Mouse (Mus musculus): ENCODE results near the gene Ctu2. TPM values are rescaled to one million over a fixed set of nuclear protein-coding genes. Genes with fewer than 3 reads are reported as not detected.
A peak's percentile ranks its signal among the peaks of the same experiment; 100 is the strongest.

Gene Ctu2
- total RNA-seq, 1 experiment from 2014 or later = 24.1 TPM

- ATAC-seq (ENCODE audit: extremely low read depth, insufficient number of reproducible peaks, low FRiP score, poor library complexity, severe bottlenecking) = peak; percentile 95
Measured at GRCm38 (mm10) chr8:122443262-122444006, 32.5 kb upstream of the Ctu2 start, which contains the start of gene Mvd. Gene Mvd, minus strand, starts transcription at chr8:122443422.

GRCm38 (mm10) chr8:122444058-122444748 is 31.7 kb upstream of the Ctu2 start:
- no peak for ATAC-seq (ENCODE audit: extremely low read depth, insufficient number of reproducible peaks, low FRiP score, poor library complexity, severe bottlenecking)

- no peak for ATAC-seq (ENCODE audit: extremely low read depth, insufficient number of reproducible peaks, low FRiP score, poor library complexity, severe bottlenecking)
Measured at GRCm38 (mm10) chr8:122445203-122445602, 30.7 kb upstream of the Ctu2 start.

GRCm38 (mm10) chr8:122451161-122451703 is 24.7 kb upstream of the Ctu2 start:
- ATAC-seq (ENCODE audit: extremely low read depth, insufficient number of reproducible peaks, low FRiP score, poor library complexity, severe bottlenecking) = no peak

GRCm38 (mm10) chr8:122452154-122452553 is 23.8 kb upstream of the Ctu2 start:
- ATAC-seq (ENCODE audit: extremely low read depth, insufficient number of reproducible peaks, low FRiP score, poor library complexity, severe bottlenecking) = no peak

- no peak for ATAC-seq (ENCODE audit: extremely low read depth, insufficient number of reproducible peaks, low FRiP score, poor library complexity, severe bottlenecking)
Measured at GRCm38 (mm10) chr8:122454409-122454808, 21.5 kb upstream of the Ctu2 start.

- no peak for ATAC-seq (ENCODE audit: extremely low read depth, insufficient number of reproducible peaks, low FRiP score, poor library complexity, severe bottlenecking)
Measured at GRCm38 (mm10) chr8:122457171-122457570, 18.8 kb upstream of the Ctu2 start.

GRCm38 (mm10) chr8:122459218-122459900 is 16.6 kb upstream of the Ctu2 start:
- ATAC-seq (ENCODE audit: extremely low read depth, insufficient number of reproducible peaks, low FRiP score, poor library complexity, severe bottlenecking) = no peak

GRCm38 (mm10) chr8:122459990-122460389 is 16.0 kb upstream of the Ctu2 start:
- ATAC-seq (ENCODE audit: extremely low read depth, insufficient number of reproducible peaks, low FRiP score, poor library complexity, severe bottlenecking) = no peak

- ATAC-seq (ENCODE audit: extremely low read depth, insufficient number of reproducible peaks, low FRiP score, poor library complexity, severe bottlenecking) = no peak
Measured at GRCm38 (mm10) chr8:122460524-122461472, 15.1 kb upstream of the Ctu2 start, which contains the start of gene Snai3. Gene Snai3, minus strand, starts transcription at chr8:122460733.

GRCm38 (mm10) chr8:122461473-122462148 is 14.3 kb upstream of the Ctu2 start:
- ATAC-seq (ENCODE audit: extremely low read depth, insufficient number of reproducible peaks, low FRiP score, poor library complexity, severe bottlenecking) = no peak

GRCm38 (mm10) chr8:122462510-122462909 is 13.4 kb upstream of the Ctu2 start:
- no peak for ATAC-seq (ENCODE audit: extremely low read depth, insufficient number of reproducible peaks, low FRiP score, poor library complexity, severe bottlenecking)

GRCm38 (mm10) chr8:122463651-122464640 is 12.0 kb upstream of the Ctu2 start:
- ATAC-seq (ENCODE audit: extremely low read depth, insufficient number of reproducible peaks, low FRiP score, poor library complexity, severe bottlenecking) = peak; percentile 23; the same call in 1 of the 2 replicates

- ATAC-seq (ENCODE audit: extremely low read depth, insufficient number of reproducible peaks, low FRiP score, poor library complexity, severe bottlenecking) = no peak
Measured at GRCm38 (mm10) chr8:122464985-122465384, 11.0 kb upstream of the Ctu2 start.

GRCm38 (mm10) chr8:122467816-122468215 is 8.1 kb upstream of the Ctu2 start:
- ATAC-seq (ENCODE audit: extremely low read depth, insufficient number of reproducible peaks, low FRiP score, poor library complexity, severe bottlenecking) = no peak

GRCm38 (mm10) chr8:122469407-122469806 is 6.5 kb upstream of the Ctu2 start:
- no peak for ATAC-seq (ENCODE audit: extremely low read depth, insufficient number of reproducible peaks, low FRiP score, poor library complexity, severe bottlenecking)

GRCm38 (mm10) chr8:122469965-122470364 is 6.0 kb upstream of the Ctu2 start:
- no peak for ATAC-seq (ENCODE audit: extremely low read depth, insufficient number of reproducible peaks, low FRiP score, poor library complexity, severe bottlenecking)

Data from neutrophil, adult 5-6 weeks (primary cell).